Mouse (Mus musculus): ENCODE measurements around the gene Tex47. TPM values are rescaled to one million over a fixed set of nuclear protein-coding genes. Genes with fewer than 3 reads are reported as not detected.

Gene Tex47
- total RNA-seq (2015) (not detected in 2 replicates), total RNA-seq (2017) (not detected in 2 replicates)

- no peak for ATAC-seq (replicated peaks; ENCODE audit: poor library complexity)
These were observed at the start of gene Tex47 for GRCm38 (mm10) chr5:7303819-7304218. TSS of gene Tex47 (plus strand) at chr5:7304119.

- ATAC-seq (replicated peaks; ENCODE audit: poor library complexity) = peak; percentile 99
These were observed 27.1 kb upstream of the Tex47 start for GRCm38 (mm10) chr5:7276659-7277455.

DNA sequence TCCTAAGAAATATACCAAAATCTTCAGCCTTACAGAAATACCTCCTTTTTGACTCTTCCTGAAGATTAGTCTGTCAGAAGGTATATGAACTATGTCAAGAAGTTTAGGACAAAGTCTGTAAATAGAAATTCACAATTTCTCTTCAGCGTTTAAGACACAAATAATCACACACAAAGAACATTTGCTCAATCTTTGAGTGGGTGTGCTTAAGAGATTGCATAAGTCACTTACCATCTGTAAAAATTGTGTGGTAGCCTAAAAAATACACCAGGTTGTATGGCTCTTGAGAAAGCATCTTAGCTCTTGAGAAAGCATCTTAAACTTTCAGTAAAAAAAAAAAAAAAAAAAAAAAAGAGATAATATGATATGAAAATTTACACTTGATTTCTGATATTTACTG is 19.6 kb upstream of the Tex47 start:
- ATAC-seq (replicated peaks; ENCODE audit: poor library complexity) = no peak

DNA sequence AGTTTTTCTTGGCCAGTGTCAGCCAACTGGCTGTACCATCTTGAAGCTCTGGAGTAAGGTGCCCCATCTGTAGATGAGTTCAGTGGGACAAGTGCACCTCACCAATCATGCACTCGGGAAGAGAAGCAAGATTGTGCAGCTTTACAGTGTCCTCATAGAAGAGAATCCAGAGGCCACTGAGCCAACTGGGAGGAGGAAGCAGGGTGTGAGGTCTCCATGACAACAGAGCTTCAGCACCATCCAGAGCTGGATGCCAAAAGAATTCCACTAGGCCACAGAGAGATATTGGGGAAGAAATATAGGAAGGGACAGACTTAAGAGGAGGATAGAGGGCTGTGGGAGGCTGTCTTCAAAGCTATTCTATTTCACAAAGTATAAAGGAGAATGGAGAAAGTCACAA is 950 bp upstream of the Tex47 start:
- no peak for ATAC-seq (replicated peaks; ENCODE audit: poor library complexity)

DNA sequence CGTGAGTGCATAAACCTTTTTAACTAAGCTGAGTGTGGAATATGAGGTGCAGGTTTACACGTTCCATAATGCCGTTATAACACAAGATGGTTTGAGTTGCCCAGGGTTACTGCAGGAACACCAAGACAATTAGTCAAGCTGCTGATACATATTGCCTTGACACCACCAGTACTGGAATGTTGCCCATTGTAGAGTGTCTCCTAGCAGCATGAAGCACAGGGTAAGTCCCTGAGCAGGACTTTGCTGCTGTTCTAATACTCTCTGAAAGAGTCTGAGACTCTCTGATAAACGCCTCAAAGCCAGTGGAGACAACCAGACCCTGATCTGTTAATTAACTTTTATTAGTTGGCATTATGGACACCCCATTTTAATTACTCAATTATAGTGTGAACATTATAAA is 21.7 kb downstream of the Tex47 start:
- ATAC-seq (replicated peaks; ENCODE audit: poor library complexity) = no peak

DNA sequence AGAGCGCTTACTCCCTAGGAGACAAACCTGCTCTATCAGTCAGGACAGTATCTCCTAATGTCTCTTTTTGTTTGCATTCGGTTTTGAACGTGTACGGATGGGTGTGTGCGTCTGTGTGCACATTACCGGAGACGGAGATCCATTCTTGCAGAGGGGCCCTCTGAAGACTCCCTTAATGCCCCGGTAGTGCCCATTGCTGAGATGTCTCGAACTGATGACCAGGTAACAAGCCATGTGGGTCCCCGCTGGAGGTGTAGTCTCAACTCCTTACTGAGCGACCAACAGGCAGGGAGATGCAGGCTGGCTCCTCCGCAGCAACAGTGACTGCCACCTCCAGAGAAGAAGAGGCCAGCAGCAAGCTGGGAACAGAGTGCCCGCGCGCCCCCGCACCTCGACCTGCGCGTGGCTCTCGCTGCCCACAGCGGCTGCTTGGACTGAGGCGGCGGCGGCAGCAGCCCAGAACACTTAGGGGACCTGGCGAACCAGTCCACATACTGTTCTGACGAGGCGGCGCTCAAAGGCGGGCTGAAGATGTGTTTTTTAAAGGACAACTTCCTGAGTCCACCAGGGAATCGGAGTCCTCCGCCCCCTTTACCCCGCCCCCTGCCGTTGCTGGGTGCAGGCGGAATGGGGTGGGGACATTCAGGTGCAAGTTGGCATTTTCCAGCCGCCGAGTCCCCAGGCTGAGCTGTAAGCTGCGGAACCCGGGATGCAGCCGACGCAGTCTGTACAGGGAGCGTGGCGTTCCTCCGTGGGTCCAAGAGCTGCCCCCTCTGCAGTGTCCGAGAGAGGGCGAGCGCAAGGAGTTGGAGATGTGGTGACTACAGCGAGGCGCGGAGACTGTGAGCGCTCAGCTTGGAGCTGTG is 40.5 kb downstream of the Tex47 start, which contains the start of gene Zfp804b:
TSS of gene Zfp804b (minus strand) at position 612 of the 866 bp plus-strand sequence.
- ATAC-seq (replicated peaks; ENCODE audit: poor library complexity) = peak; percentile 31

GRCm38 (mm10) chr5:7345011-7345389 is 41.1 kb downstream of the Tex47 start:
- no peak for ATAC-seq (replicated peaks; ENCODE audit: poor library complexity)

Other genes with a start within 250 kb of the Tex47 start
- not detected in 2 replicates for gene Zfp804b, start 40.6 kb downstream of the Tex47 start, total RNA-seq (2015)
- gene Zfp804b, start 40.6 kb downstream of the Tex47 start, total RNA-seq (2017) = not detected in 2 replicates

All from megakaryocyte progenitor cell, adult 5-6 weeks (primary cell).